Mouse (Mus musculus): ENCODE measurements at regions not wholly inside any gene's neighbourhood (a gene's known extent, or its start where the extent isn't known, plus 50 kb on each side); places are given as distances from the start of the nearest gene placed in this dataset.

GRCm38 (mm10) chr15:29026219-29026618, 822.7 kb downstream of the Dnah5 start:
- Histone ChIP-seq H3K36me3 (ENCODE audit: control insufficient read depth, insufficient read depth, low read length) (no peaks in the 10 kb centered on the region), H3K4me3 (ENCODE audit: extremely low read depth, insufficient read depth, insufficient read length) (no peak overlapping the region), H3K27ac (ENCODE audit: insufficient read depth, low read length) (no peak overlapping the region), H3K27me3 (ENCODE audit: control insufficient read depth, insufficient read depth, low read length) (no peaks in the 10 kb centered on the region), H3K4me1 (ENCODE audit: control insufficient read depth, insufficient read depth, insufficient read length) (no peaks in the 10 kb centered on the region)
- WGBS: 80% methylated on average over 3 of the region's 3 CpGs
- DNase-seq (ENCODE audit: low read depth in 1 of 2, low spot score in 2 of 2): peak in 1 of 2 experiments; percentile 19
- TF ChIP-seq CTCF (IDR thresholded peaks at IDR 0.05; ENCODE audit: extremely low read depth, insufficient read depth, insufficient read length, insufficient replicate concordance): no peak
- TF ChIP-seq POLR2A (IDR thresholded peaks at IDR 0.05; ENCODE audit: low read depth, low read length): no peak

- Histone ChIP-seq H3K4me1 (ENCODE audit: control insufficient read depth, insufficient read depth, insufficient read length) (no peaks in the 10 kb centered on the region), H3K27ac (ENCODE audit: insufficient read depth, low read length) (no peak overlapping the region), H3K27me3 (ENCODE audit: control insufficient read depth, insufficient read depth, low read length) (no peaks in the 10 kb centered on the region), H3K4me3 (ENCODE audit: extremely low read depth, insufficient read depth, insufficient read length) (no peak overlapping the region), H3K36me3 (ENCODE audit: control insufficient read depth, insufficient read depth, low read length) (no peaks in the 10 kb centered on the region)
- 80% methylated on average over 2 of the region's 2 CpGs for WGBS
- TF ChIP-seq CTCF (IDR thresholded peaks at IDR 0.05; ENCODE audit: extremely low read depth, insufficient read depth, insufficient read length, insufficient replicate concordance) (no peak), POLR2A (IDR thresholded peaks at IDR 0.05; ENCODE audit: low read depth, low read length) (no peak)
- DNase-seq (ENCODE audit: low read depth in 1 of 2, low spot score in 2 of 2): no peak
Measured at GRCm38 (mm10) chr15:29038903-29039302, 835.4 kb downstream of the Dnah5 start.

GRCm38 (mm10) chr15:29051166-29051565, 847.6 kb downstream of the Dnah5 start:
- Histone ChIP-seq H3K4me3 (ENCODE audit: extremely low read depth, insufficient read depth, insufficient read length) (no peak overlapping the region), H3K36me3 (ENCODE audit: control insufficient read depth, insufficient read depth, low read length) (no peaks in the 10 kb centered on the region), H3K27ac (ENCODE audit: insufficient read depth, low read length) (no peak overlapping the region), H3K27me3 (ENCODE audit: control insufficient read depth, insufficient read depth, low read length) (no peaks in the 10 kb centered on the region), H3K4me1 (ENCODE audit: control insufficient read depth, insufficient read depth, insufficient read length) (no peaks in the 10 kb centered on the region)
- DNase-seq (ENCODE audit: low read depth in 1 of 2, low spot score in 2 of 2): no peak
- TF ChIP-seq CTCF (IDR thresholded peaks at IDR 0.05; ENCODE audit: extremely low read depth, insufficient read depth, insufficient read length, insufficient replicate concordance): no peak
- WGBS: 62% methylated on average over 1 of the region's 1 CpGs

GRCm38 (mm10) chr15:29051787-29052186, 848.2 kb downstream of the Dnah5 start:
- H3K4me3 ChIP-seq (ENCODE audit: extremely low read depth, insufficient read depth, insufficient read length): no peak overlapping the region
- H3K4me1 ChIP-seq (ENCODE audit: control insufficient read depth, insufficient read depth, insufficient read length): no peaks in the 10 kb centered on the region
- H3K27me3 ChIP-seq (ENCODE audit: control insufficient read depth, insufficient read depth, low read length): no peaks in the 10 kb centered on the region
- WGBS: 81% methylated on average over 3 of the region's 3 CpGs
- no peak for DNase-seq (ENCODE audit: low read depth in 1 of 2, low spot score in 2 of 2)
- no peaks in the 10 kb centered on the region for H3K36me3 ChIP-seq (ENCODE audit: control insufficient read depth, insufficient read depth, low read length)
- TF ChIP-seq CTCF (IDR thresholded peaks at IDR 0.05; ENCODE audit: extremely low read depth, insufficient read depth, insufficient read length, insufficient replicate concordance) (no peak), POLR2A (IDR thresholded peaks at IDR 0.05; ENCODE audit: low read depth, low read length) (no peak)
- no peak overlapping the region for H3K27ac ChIP-seq (ENCODE audit: insufficient read depth, low read length)

GRCm38 (mm10) chr15:29061016-29061415, 857.5 kb downstream of the Dnah5 start:
- Histone ChIP-seq H3K27me3 (ENCODE audit: control insufficient read depth, insufficient read depth, low read length) (no peaks in the 10 kb centered on the region), H3K36me3 (ENCODE audit: control insufficient read depth, insufficient read depth, low read length) (no peaks in the 10 kb centered on the region), H3K4me3 (ENCODE audit: extremely low read depth, insufficient read depth, insufficient read length) (no peak overlapping the region), H3K27ac (ENCODE audit: insufficient read depth, low read length) (no peak overlapping the region), H3K4me1 (ENCODE audit: control insufficient read depth, insufficient read depth, insufficient read length) (no peaks in the 10 kb centered on the region)
- DNase-seq (ENCODE audit: low read depth in 1 of 2, low spot score in 2 of 2): no peak
- no peak for TF ChIP-seq CTCF (IDR thresholded peaks at IDR 0.05; ENCODE audit: extremely low read depth, insufficient read depth, insufficient read length, insufficient replicate concordance)
- no peak for TF ChIP-seq POLR2A (IDR thresholded peaks at IDR 0.05; ENCODE audit: low read depth, low read length)

GRCm38 (mm10) chr15:29069066-29069465, 865.5 kb downstream of the Dnah5 start:
- no peak for TF ChIP-seq POLR2A (IDR thresholded peaks at IDR 0.05; ENCODE audit: low read depth, low read length)
- no peak for TF ChIP-seq CTCF (IDR thresholded peaks at IDR 0.05; ENCODE audit: extremely low read depth, insufficient read depth, insufficient read length, insufficient replicate concordance)
- 84% methylated on average over 1 of the region's 1 CpGs for WGBS
- DNase-seq (ENCODE audit: low read depth in 1 of 2, low spot score in 2 of 2): no peak
- Histone ChIP-seq H3K27ac (ENCODE audit: insufficient read depth, low read length) (no peak overlapping the region), H3K27me3 (ENCODE audit: control insufficient read depth, insufficient read depth, low read length) (no peaks in the 10 kb centered on the region), H3K36me3 (ENCODE audit: control insufficient read depth, insufficient read depth, low read length) (no peaks in the 10 kb centered on the region), H3K4me3 (ENCODE audit: extremely low read depth, insufficient read depth, insufficient read length) (no peak overlapping the region), H3K4me1 (ENCODE audit: control insufficient read depth, insufficient read depth, insufficient read length) (no peaks in the 10 kb centered on the region)

GRCm38 (mm10) chr15:29077748-29078147, 874.2 kb downstream of the Dnah5 start:
- no peak overlapping the region for H3K4me3 ChIP-seq (ENCODE audit: extremely low read depth, insufficient read depth, insufficient read length)
- no peaks in the 10 kb centered on the region for H3K4me1 ChIP-seq (ENCODE audit: control insufficient read depth, insufficient read depth, insufficient read length)
- H3K27me3 ChIP-seq (ENCODE audit: control insufficient read depth, insufficient read depth, low read length): no peaks in the 10 kb centered on the region
- no peak for TF ChIP-seq CTCF (IDR thresholded peaks at IDR 0.05; ENCODE audit: extremely low read depth, insufficient read depth, insufficient read length, insufficient replicate concordance)
- no peak for TF ChIP-seq POLR2A (IDR thresholded peaks at IDR 0.05; ENCODE audit: low read depth, low read length)
- H3K27ac ChIP-seq (ENCODE audit: insufficient read depth, low read length): no peak overlapping the region
- no peak for DNase-seq (ENCODE audit: low read depth in 1 of 2, low spot score in 2 of 2)
- H3K36me3 ChIP-seq (ENCODE audit: control insufficient read depth, insufficient read depth, low read length): no peaks in the 10 kb centered on the region

Measured in spleen, adult 2 months (tissue).